Mouse (Mus musculus): ENCODE results near the gene Arid4a.
"Not testable (repeated sequence)": the region's sequence is repeated elsewhere in the genome, so short reads cannot be mapped to it uniquely, and the experiment has no call there.

Arid4a gene

GRCm38 (mm10) chr12:71006901-71007300 lies 8.9 kb upstream of the Arid4a start:
- in situ Hi-C loops (cut with MboI; ENCODE audit: low pct_unique_long_range_greater_than_20kb in 1 of 2, low sequenced_read_pairs in 2 of 2, unreplicated experiment in 1 of 2): no loop called here

- in situ Hi-C loops (cut with MboI; ENCODE audit: low pct_unique_long_range_greater_than_20kb in 1 of 2, low sequenced_read_pairs in 2 of 2, unreplicated experiment in 1 of 2): no loop called here
Observed at GRCm38 (mm10) chr12:71009769-71010168, 6.0 kb upstream of the Arid4a start.

GRCm38 (mm10) chr12:71014845-71015362 lies 886 bp upstream of the Arid4a start:
- in situ Hi-C loops (cut with MboI; ENCODE audit: low pct_unique_long_range_greater_than_20kb in 1 of 2, low sequenced_read_pairs in 2 of 2, unreplicated experiment in 1 of 2): no loop called here

GRCm38 (mm10) chr12:71016211-71016502 lies 367 bp downstream of the Arid4a start:
- in situ Hi-C loops (cut with MboI; ENCODE audit: low pct_unique_long_range_greater_than_20kb in 1 of 2, low sequenced_read_pairs in 2 of 2, unreplicated experiment in 1 of 2): no loop called here

GRCm38 (mm10) chr12:71016503-71017241 lies 882 bp downstream of the Arid4a start:
- in situ Hi-C loops (cut with MboI; ENCODE audit: low pct_unique_long_range_greater_than_20kb in 1 of 2, low sequenced_read_pairs in 2 of 2, unreplicated experiment in 1 of 2): no loop called here

- in situ Hi-C loops (cut with MboI; ENCODE audit: low pct_unique_long_range_greater_than_20kb in 1 of 2, low sequenced_read_pairs in 2 of 2, unreplicated experiment in 1 of 2): no loop called here
Observed at GRCm38 (mm10) chr12:71017242-71017571, 1.4 kb downstream of the Arid4a start.

GRCm38 (mm10) chr12:71017827-71018226 lies 2.0 kb downstream of the Arid4a start:
- in situ Hi-C loops (cut with MboI; ENCODE audit: low pct_unique_long_range_greater_than_20kb in 1 of 2, low sequenced_read_pairs in 2 of 2, unreplicated experiment in 1 of 2): no loop called here

- in situ Hi-C loops (cut with MboI; ENCODE audit: low pct_unique_long_range_greater_than_20kb in 1 of 2, low sequenced_read_pairs in 2 of 2, unreplicated experiment in 1 of 2): no loop called here
Observed at GRCm38 (mm10) chr12:71019211-71019610, 3.4 kb downstream of the Arid4a start.

GRCm38 (mm10) chr12:71024411-71024810 lies 8.6 kb downstream of the Arid4a start:
- in situ Hi-C loops (cut with MboI; ENCODE audit: low pct_unique_long_range_greater_than_20kb in 1 of 2, low sequenced_read_pairs in 2 of 2, unreplicated experiment in 1 of 2): no loop called here

GRCm38 (mm10) chr12:71028265-71028664 lies 12.5 kb downstream of the Arid4a start:
- in situ Hi-C loops (cut with MboI; ENCODE audit: low pct_unique_long_range_greater_than_20kb in 1 of 2, low sequenced_read_pairs in 2 of 2, unreplicated experiment in 1 of 2): not testable (repeated sequence)

- in situ Hi-C loops (cut with MboI; ENCODE audit: low pct_unique_long_range_greater_than_20kb in 1 of 2, low sequenced_read_pairs in 2 of 2, unreplicated experiment in 1 of 2): no loop called here
Observed at GRCm38 (mm10) chr12:71030260-71030659, 14.5 kb downstream of the Arid4a start.

- in situ Hi-C loops (cut with MboI; ENCODE audit: low pct_unique_long_range_greater_than_20kb in 1 of 2, low sequenced_read_pairs in 2 of 2, unreplicated experiment in 1 of 2): no loop called here
Observed at GRCm38 (mm10) chr12:71030722-71031121, 14.9 kb downstream of the Arid4a start.

- in situ Hi-C loops (cut with MboI; ENCODE audit: low pct_unique_long_range_greater_than_20kb in 1 of 2, low sequenced_read_pairs in 2 of 2, unreplicated experiment in 1 of 2): no loop called here
Observed at GRCm38 (mm10) chr12:71035826-71036225, 20.0 kb downstream of the Arid4a start.

- in situ Hi-C loops (cut with MboI; ENCODE audit: low pct_unique_long_range_greater_than_20kb in 1 of 2, low sequenced_read_pairs in 2 of 2, unreplicated experiment in 1 of 2): no loop called here
Observed at GRCm38 (mm10) chr12:71036729-71037404, 21.1 kb downstream of the Arid4a start.

GRCm38 (mm10) chr12:71040462-71040861 lies 24.7 kb downstream of the Arid4a start:
- in situ Hi-C loops (cut with MboI; ENCODE audit: low pct_unique_long_range_greater_than_20kb in 1 of 2, low sequenced_read_pairs in 2 of 2, unreplicated experiment in 1 of 2): no loop called here

- in situ Hi-C loops (cut with MboI; ENCODE audit: low pct_unique_long_range_greater_than_20kb in 1 of 2, low sequenced_read_pairs in 2 of 2, unreplicated experiment in 1 of 2): no loop called here
Observed at GRCm38 (mm10) chr12:71042451-71042850, 26.7 kb downstream of the Arid4a start.

- in situ Hi-C loops (cut with MboI; ENCODE audit: low pct_unique_long_range_greater_than_20kb in 1 of 2, low sequenced_read_pairs in 2 of 2, unreplicated experiment in 1 of 2): no loop called here
Observed at GRCm38 (mm10) chr12:71043571-71043970, 27.8 kb downstream of the Arid4a start.

- in situ Hi-C loops (cut with MboI; ENCODE audit: low pct_unique_long_range_greater_than_20kb in 1 of 2, low sequenced_read_pairs in 2 of 2, unreplicated experiment in 1 of 2): no loop called here
Observed at GRCm38 (mm10) chr12:71044488-71044887, 28.7 kb downstream of the Arid4a start.

GRCm38 (mm10) chr12:71046501-71046900 lies 30.7 kb downstream of the Arid4a start:
- in situ Hi-C loops (cut with MboI; ENCODE audit: low pct_unique_long_range_greater_than_20kb in 1 of 2, low sequenced_read_pairs in 2 of 2, unreplicated experiment in 1 of 2): no loop called here

GRCm38 (mm10) chr12:71047473-71048078 lies 31.8 kb downstream of the Arid4a start:
- in situ Hi-C loops (cut with MboI; ENCODE audit: low pct_unique_long_range_greater_than_20kb in 1 of 2, low sequenced_read_pairs in 2 of 2, unreplicated experiment in 1 of 2): no loop called here
